Mouse (Mus musculus) thymus, postnatal 36 days (tissue): ENCODE results near the gene H3f3a.
"Not testable (repeated sequence)": the region's sequence is repeated elsewhere in the genome, so short reads cannot be mapped to it uniquely, and the experiment has no call there.

Source experiments
- DNase-seq, 2 experiments: peaks; one replicate each; pipeline ENCODE4 v3.0.0; 2022; ENCODE audit warnings: mixed read lengths in 2 of 2

The H3f3a gene

GRCm38 (mm10) chr1:180813885-180814740, at the start of gene H3f3a:
H3f3a (minus strand) TSS chr1:180813943.
- DNase-seq, result peak; percentile 87 to 88

DNA sequence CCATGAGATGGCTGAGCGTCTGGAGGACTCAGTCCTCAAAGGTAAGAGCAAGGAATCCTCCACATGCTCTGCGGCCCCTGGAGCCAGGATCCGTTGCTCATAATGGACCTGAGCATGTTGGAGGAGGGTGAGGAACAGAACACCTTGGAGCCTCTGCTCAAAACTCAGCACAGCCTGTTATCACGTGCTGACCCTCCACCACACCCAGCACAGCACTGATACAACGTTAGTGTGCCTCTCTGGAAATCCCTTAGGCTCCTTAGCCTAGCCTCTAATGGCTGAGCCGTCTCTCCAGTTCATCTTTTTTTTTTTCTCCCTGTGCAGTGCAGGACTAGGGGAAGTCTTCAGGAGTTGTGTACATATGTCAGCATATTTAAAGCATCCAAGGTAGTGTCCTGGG, 46.3 kb upstream of the H3f3a start:
- no peak for DNase-seq

- no peak for DNase-seq
Observed at GRCm38 (mm10) chr1:180858763-180859162, 45.0 kb upstream of the H3f3a start.

DNA sequence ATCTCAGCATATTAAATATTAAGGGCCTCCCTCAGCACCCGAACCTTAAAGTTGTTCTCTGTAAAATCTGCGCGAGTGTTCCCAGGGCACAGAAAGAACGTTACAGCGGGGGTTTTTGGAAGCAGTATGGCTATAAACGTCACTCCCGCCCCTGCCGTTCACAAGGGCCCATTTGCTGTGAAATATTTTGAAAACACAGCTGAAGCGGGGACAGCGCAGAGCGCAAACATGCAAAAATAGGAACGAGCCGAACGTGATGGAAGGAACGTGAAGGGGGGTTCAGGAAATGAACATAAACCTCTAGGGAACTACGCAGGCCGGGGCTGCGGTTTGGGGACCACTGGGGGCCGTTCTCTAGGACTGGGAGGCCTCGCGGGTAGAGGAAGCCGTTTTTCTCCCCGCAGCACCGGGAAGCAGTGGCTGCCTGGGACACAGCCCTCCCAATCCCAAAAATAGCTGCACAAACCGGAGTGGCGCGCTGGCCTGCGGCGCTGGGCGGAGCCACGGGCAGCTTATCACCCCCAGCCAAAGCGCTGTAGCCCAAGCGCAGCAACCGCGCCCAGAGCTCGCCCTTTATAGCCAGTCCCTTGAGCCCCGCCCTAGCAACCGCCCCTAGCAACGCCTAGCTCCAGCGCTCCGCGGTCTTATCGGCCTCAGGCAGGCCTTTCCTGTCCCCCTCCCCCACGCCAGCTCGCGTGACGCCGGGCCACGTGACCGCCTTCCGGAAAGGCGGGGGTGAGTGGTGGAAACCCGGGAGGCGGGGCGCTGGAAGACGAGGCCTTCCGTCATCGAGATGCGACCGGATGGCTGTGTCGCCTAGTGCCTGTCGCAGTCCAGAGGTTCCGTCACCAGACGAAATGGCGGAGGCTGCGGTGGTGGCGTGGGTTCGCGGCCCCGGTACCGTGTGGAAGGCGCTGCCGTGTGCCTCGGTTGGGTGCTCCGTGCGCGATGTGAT, 36.9 kb upstream of the H3f3a start, which contains the start of gene Sde2:
Gene Sde2 (plus strand): TSS at position 812 of the 955 bp plus-strand sequence.
- peak; percentile 100 for DNase-seq

DNA sequence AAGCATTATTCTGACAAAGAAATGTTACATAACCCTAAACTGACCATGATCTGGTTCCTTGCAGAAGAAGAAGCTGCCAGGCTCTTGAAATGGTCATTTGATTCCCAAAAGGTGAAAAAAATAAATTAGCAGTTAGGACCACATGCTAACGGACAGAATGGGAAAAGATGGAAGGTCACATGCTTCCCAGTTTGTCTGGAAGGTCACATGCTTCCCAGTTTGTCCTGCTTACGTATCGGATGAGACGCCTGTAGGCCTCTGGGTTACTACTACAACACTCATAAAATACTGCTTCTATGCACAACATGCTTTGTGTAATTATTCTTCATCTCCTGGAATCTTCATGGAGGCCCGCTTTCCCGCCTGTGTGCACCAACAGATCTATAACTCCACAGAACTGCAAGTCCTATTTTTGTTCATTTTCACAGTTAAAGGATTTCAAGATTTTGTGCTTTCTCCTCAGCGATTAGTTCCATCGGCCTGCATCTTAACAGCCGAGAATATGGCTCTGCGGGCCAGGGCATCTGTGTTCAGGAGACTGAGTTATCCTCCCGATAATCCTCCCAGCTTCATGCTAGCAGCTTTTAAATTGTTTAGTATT, 36.1 kb upstream of the H3f3a start:
- peak in 1 of 2 experiments; percentile 21 for DNase-seq

DNA sequence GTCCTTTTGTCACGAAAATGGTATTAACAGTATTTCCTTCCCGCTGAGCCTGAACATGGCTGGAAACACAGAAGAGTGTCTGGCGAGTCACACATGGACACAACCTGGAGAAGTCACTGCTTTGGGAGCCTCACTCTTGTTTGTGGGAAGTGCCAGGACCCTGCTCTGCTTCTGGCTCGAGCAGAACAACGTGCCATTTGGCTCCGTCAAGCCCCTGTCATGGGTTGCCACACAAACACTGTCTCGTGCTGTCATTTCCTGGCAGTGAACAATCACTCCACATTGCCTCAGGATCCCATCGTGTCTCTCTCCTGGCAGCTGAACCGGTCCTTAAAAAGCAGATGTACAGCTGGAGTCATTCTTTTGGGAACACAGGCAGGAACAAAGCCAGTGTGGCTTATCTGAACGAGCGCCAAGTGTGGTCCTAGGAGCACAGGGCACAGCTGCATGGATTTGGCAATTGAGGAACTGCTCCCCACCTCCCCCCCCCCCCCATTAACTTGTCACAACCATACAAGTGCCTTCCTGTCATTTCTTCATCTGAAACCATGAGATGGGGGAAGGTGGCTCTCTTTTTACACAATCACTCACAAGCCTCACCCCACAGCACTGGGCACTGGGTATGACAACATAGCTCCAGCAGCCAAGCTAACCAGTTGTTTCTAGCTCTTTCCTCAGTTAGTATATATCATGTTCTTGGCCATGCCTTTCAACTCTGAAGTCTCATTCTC, 34.9 kb upstream of the H3f3a start:
- DNase-seq, result peak; percentile 62 to 64

- DNase-seq, result peak; percentile 56 to 70
Observed at GRCm38 (mm10) chr1:180848114-180848510, 34.4 kb upstream of the H3f3a start.

DNA sequence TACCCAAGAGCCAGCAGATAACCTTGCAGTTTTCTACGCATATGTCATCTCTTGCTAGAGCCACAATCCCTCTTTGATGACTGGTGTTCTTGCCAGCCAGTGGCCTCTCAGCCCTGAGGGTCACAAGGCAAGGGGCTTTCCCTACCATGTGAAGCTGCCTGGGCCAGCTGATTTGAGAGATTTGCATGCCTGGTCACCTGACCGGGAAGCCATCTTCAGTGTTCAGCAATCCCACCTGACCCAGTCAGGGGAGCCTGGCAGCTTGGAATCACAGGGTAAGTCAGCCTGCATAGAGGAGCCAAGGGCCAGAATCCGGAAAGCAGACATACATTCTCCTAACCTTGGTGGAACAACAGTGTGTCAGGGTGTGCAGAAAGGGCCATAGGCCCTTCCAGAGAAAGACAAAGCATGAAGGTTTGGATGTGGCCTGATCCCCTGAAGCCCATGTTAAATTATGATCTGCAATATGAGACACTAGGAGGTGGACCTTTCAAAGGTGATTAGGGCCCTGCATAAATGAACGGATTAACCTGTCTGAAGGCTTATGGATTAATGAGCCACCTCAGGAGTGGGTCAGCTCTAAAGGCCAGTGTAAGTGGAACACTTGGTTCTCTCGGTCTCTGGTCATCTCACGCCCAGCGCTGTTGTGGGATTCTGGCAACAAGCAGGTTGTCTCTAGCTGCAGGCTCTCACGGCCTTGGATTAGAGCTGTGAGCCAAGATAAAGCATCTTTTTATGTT, 28.0 kb upstream of the H3f3a start:
- no peak for DNase-seq

- no peak for DNase-seq
Observed at GRCm38 (mm10) chr1:180839201-180839910, 25.6 kb upstream of the H3f3a start.

GRCm38 (mm10) chr1:180838014-180838413, 24.3 kb upstream of the H3f3a start:
- DNase-seq, result no peak

- no peak for DNase-seq
Observed at GRCm38 (mm10) chr1:180837186-180837585, 23.4 kb upstream of the H3f3a start.

DNA sequence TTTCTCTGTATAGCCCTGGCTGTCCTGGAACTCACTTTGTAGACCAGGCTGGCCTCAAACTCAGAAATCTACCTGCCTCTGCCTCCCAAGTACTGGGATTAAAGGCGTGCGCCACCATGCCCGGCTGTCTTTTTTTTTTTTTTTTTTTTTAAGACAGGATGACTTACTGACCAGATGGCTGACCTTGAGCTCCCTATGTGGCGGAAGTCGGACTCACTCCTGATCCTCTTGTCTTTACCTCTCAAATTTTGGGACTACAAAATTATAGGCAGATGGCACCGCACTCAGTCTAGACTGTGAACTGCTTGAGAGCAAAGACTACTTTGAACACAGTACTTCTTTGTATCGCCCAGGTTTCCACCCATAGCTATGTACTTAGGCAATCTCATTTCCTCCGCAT, 22.7 kb upstream of the H3f3a start:
- DNase-seq, result not testable (repeated sequence)

- DNase-seq, result no peak
Observed at GRCm38 (mm10) chr1:180835273-180836015, 21.7 kb upstream of the H3f3a start.

DNA sequence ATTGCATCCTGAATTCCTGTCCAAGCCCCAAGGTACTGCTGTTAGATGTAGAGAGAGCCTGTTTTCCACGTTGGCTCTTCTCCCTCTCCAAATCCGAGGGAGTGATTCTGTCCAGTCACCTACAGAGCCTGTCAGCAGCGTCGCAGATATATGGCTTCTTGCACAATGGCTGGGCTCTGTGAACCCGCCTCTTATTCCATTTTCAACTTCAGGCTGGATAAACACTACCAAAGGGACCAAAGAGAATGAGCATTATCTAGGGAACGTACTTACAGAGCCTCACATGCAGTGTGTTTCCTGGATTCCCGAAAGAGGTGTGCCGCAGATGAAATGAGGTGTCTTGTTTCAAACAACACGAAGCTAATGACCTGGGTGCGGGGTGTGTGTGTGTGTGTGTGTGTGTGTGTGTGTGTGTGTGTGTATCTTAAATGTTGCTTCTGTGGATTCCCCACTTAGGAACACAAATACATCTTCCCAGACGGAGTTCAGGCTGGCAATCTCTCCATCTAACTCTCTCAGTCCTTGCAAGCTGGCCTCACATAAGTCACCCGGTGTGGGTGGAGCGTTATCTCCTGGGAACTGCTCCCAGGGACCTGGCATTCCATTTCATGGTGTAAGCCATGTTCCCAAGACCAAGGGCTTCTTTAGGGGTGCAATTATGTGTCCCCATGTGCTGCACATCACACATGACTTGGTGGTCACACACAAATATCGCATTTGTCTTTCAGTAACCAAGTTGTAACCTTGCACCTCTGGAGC, 17.0 kb upstream of the H3f3a start:
- no peak for DNase-seq

DNA sequence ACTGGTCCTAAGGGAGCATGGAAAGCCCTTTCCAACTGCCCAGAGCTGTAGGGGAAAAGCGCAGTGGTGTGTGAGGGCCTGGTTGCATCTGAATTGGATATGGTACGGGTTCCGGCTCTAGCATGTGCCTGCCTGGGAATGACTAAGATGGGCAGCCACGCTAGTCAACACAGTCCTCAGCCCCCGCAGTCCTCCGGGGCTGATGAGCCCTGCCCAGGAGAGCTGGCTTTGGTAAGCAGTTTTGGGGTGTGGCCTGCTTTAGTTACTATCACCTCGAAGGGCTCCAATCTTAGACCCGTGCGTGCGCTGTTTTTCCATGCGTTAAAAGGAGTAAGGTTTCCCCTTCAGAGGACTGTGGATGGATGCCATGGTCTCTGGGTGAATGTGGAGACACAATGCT, 16.4 kb upstream of the H3f3a start:
- DNase-seq, result no peak

DNA sequence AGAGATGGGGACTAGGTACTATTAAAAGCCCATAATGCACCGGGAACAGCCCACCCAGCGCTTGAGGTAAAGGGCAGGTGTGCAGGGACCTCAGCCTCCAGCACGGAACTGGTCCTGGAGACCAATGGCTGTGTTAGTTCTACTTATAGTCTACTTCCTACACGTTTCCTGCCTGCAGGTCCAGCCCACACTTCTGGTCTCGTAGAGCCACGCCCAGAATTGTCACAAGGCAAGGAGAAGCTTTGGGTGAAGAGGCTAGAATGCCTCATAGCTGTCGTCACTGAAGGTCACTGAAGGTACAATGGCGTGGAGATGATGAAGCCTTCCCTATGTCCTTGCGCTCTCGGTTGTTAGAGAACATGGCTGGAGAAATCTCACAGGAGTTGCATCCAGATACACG, 16.0 kb upstream of the H3f3a start:
- DNase-seq, result peak in 1 of 2 experiments; percentile 32

- DNase-seq, result no peak
Observed at GRCm38 (mm10) chr1:180826634-180827033, 12.9 kb upstream of the H3f3a start.

- peak; percentile 51 to 64 for DNase-seq
Observed at GRCm38 (mm10) chr1:180824721-180825120, 11.0 kb upstream of the H3f3a start.

DNA sequence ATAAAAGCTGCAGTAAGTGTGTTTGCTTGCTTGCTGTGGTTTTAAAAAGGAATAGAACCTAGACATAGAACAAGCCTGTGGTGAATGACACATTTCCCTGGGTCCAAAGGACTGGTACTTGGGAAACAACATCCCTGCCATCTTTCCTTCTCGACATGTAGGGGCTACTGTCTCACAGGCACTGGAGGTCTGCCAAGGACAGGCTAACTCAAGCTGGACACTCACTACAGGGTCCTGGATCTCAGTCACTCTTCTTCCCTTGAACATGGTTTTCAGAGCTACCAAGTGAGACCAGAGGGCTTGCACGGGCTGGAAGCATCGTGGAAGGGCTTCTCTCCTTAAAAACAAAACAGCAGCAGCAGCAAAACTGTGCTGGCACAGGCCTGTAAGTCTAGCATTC, 10.0 kb upstream of the H3f3a start:
- no peak for DNase-seq
